Mouse (Mus musculus): ENCODE measurements around the gene Rgl1.

DNA sequence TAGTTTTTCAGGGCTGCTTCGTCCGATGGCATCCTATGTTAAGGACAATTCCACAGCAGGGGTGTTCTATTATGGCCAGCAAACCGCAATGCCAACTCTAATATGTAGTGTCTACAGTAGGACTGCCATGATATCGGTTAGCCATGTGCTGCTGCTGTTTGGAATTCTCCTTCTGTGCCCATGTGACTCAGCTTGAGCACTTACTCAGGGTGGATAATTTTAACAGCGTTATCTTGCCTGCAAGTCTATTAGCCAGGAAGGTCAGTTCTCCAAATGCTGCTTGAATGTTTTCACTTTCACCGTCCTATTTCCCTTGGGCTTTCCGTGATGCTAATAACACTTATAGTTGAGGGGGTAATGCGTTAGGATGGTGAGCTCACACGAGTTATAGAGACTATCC lies 240.0 kb downstream of the Rgl1 start:
- TF ChIP-seq CTCF (IDR thresholded peaks at IDR 0.05; ENCODE audit: low read depth), result no peak
- TF ChIP-seq EP300 (IDR thresholded peaks at IDR 0.05; ENCODE audit: low read depth), result peak; percentile 85

Data from heart, postnatal 0 days (tissue).